Mouse (Mus musculus) spleen, adult 12 weeks (tissue): ENCODE results near the gene Zbtb24.
"Not testable (repeated sequence)": the region's sequence is repeated elsewhere in the genome, so short reads cannot be mapped to it uniquely, and the experiment has no call there.

Experiments used
- DNase-seq: peaks from one replicate; pipeline ENCODE4 v3.0.0; 2022; ENCODE audit warnings: low spot score

Gene Zbtb24

DNA sequence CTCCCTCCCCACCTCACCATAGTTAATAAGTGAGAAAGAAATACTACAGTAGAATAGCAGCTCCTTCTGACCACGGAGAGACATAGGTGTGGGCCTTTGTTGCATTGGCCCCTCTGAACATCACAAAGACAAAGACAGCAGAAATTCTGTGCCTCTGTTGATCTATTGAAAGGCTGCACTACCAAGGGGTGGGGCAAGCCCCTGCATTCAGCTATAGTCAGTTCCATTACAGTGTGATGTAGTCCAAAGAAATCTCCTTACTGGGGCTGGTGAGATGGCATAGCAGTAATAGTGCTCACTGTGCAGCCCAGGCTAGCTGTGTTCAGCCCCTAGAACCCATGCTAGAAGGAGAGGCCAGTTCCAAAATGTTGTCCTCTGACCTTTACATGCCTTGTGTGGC is 54.8 kb downstream of the Zbtb24 start:
- DNase-seq, result no peak

DNA sequence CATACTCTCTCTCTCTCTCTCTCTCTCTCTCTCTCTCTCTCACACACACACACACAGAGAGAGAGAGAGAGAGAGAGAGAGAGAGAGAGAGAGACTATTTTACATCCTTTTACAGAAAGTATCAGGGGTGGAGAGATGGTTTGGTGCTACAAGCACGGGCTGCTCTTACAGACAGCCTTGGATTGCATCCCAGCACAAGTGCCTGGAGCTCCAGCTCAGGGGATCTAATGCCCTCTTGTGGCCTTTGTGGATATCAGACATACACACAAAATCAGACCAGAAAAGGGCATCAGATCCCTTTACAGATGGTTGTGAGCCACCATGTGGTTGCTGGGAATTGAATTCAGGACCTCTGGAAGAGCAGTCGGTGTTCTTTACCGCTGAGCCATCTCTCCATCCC is 55.3 kb downstream of the Zbtb24 start:
- DNase-seq, result not testable (repeated sequence)

GRCm38 (mm10) chr10:41509160-41509559 is 59.0 kb downstream of the Zbtb24 start:
- DNase-seq, result no peak

- no peak for DNase-seq
Measured at GRCm38 (mm10) chr10:41514301-41514700, 64.1 kb downstream of the Zbtb24 start.

GRCm38 (mm10) chr10:41514921-41515320 is 64.7 kb downstream of the Zbtb24 start:
- DNase-seq, result no peak
